19 mouse cellular contexts compared by ENCODE assay signal in genomic region chr8:34664429-34664828, GRCm38 (mm10).
DNase-seq lines count a peak whose midpoint lies in the region; ATAC-seq and TF ChIP-seq lines count a peak whose summit lies in the region.
"Had no signal": no experiment of that assay in that cellular context is flagged by ENCODE, and none has a peak within 500 bp of the region (broad histone marks: within the 10 kb centered on the region; RNA-seq: fewer than 3 reads in every experiment).

No protein-coding gene starts in this region.

- H3K4me1 ChIP-seq in midbrain, embryonic 11.5 days (ENCODE audit: control insufficient read depth, insufficient read depth, low read length): no peaks in the 10 kb centered on the region
- H3K4me1 ChIP-seq in midbrain, embryonic 15.5 days: no peaks in the 10 kb centered on the region
- H3K4me1 ChIP-seq in stomach, postnatal 0 days (replicated peaks; ENCODE audit: control insufficient read depth, insufficient read depth): no peaks in the 10 kb centered on the region

- H3K27me3 ChIP-seq in midbrain, embryonic 11.5 days (ENCODE audit: control insufficient read depth, insufficient read depth, low read length): no peaks in the 10 kb centered on the region
- H3K27me3 ChIP-seq in midbrain, embryonic 15.5 days (replicated peaks): no peaks in the 10 kb centered on the region
- H3K27me3 ChIP-seq in stomach, postnatal 0 days (ENCODE audit: control insufficient read depth, insufficient read depth, low read length): no peaks in the 10 kb centered on the region
- H3K27me3 ChIP-seq: CH12.LX, Patski had no signal

- H3K9ac ChIP-seq in midbrain, embryonic 11.5 days (ENCODE audit: low read length): no peak overlapping the region
- no peak overlapping the region for H3K9ac ChIP-seq in midbrain, embryonic 15.5 days
- no peak overlapping the region for H3K9ac ChIP-seq in stomach, postnatal 0 days (ENCODE audit: low read length)

- WGBS in midbrain, embryonic 11.5 days: 82% methylated on average over 4 of the region's 4 CpGs
- 83% methylated on average over 4 of the region's 4 CpGs for WGBS in midbrain, embryonic 15.5 days
- 53% methylated on average over 4 of the region's 4 CpGs for WGBS in stomach, postnatal 0 days

- no peak for TF ChIP-seq EP300 in stomach, postnatal 0 days (optimal IDR thresholded peaks at IDR 0.05)

- TF ChIP-seq CTCF in stomach, postnatal 0 days (IDR thresholded peaks at IDR 0.05; ENCODE audit: low read depth): no peak
- TF ChIP-seq CTCF in layer of hippocampus, adult 2 months (conservative IDR thresholded peaks at IDR 0.05): no peak

- H3K4me3 ChIP-seq in midbrain, embryonic 11.5 days (ENCODE audit: low read depth, low read length): no peak overlapping the region
- no peak overlapping the region for H3K4me3 ChIP-seq in midbrain, embryonic 15.5 days
- no peak overlapping the region for H3K4me3 ChIP-seq in stomach, postnatal 0 days (ENCODE audit: low read depth, low read length)
- H3K4me3 ChIP-seq in layer of hippocampus, adult 2 months: no peak overlapping the region

- peak; percentile 75 for DNase-seq in midbrain, embryonic 11.5 days (ENCODE audit: low spot score, missing footprints)
- no peak for DNase-seq in stomach, postnatal 0 days (ENCODE audit: low spot score)
- no peak for DNase-seq in layer of hippocampus, adult 2 months (ENCODE audit: low spot score in 2 of 2)
- DNase-seq: adrenal gland, adult 2 months; adrenal gland, adult 8-10 months; adrenal gland, postnatal 10 days; adrenal gland, postnatal 14 days; adrenal gland, postnatal 25 days; adrenal gland, postnatal 36 days; B cell, adult 2 months; cerebellum, adult 11 months; cerebellum, adult 11-12 months; cerebellum, adult 18-20 months had no signal

- H3K9me3 ChIP-seq in midbrain, embryonic 11.5 days (ENCODE audit: control insufficient read depth, low read length): no peaks in the 10 kb centered on the region
- H3K9me3 ChIP-seq in midbrain, embryonic 15.5 days: no peaks in the 10 kb centered on the region
- H3K9me3 ChIP-seq in stomach, postnatal 0 days (ENCODE audit: control insufficient read depth, low read length): no peaks in the 10 kb centered on the region

- H3K36me3 ChIP-seq in midbrain, embryonic 11.5 days (ENCODE audit: control insufficient read depth, insufficient read depth, low read length): no peaks in the 10 kb centered on the region
- H3K36me3 ChIP-seq in midbrain, embryonic 15.5 days (replicated peaks): no peaks in the 10 kb centered on the region
- no peaks in the 10 kb centered on the region for H3K36me3 ChIP-seq in stomach, postnatal 0 days (ENCODE audit: control insufficient read depth, insufficient read depth, low read length)
- H3K36me3 ChIP-seq: G1E had no signal

- no peak overlapping the region for H3K27ac ChIP-seq in midbrain, embryonic 11.5 days (ENCODE audit: low read depth, low read length)
- H3K27ac ChIP-seq in midbrain, embryonic 15.5 days: no peak overlapping the region
- no peak overlapping the region for H3K27ac ChIP-seq in stomach, postnatal 0 days (replicated peaks)
- no peak overlapping the region for H3K27ac ChIP-seq in layer of hippocampus, adult 2 months

- H3K4me2 ChIP-seq in midbrain, embryonic 11.5 days: no peak overlapping the region
- no peak overlapping the region for H3K4me2 ChIP-seq in midbrain, embryonic 15.5 days
- no peak overlapping the region for H3K4me2 ChIP-seq in stomach, postnatal 0 days (replicated peaks; ENCODE audit: low read depth)

- ATAC-seq in midbrain, embryonic 11.5 days (ENCODE audit: low FRiP score): no peak
- no peak for ATAC-seq in midbrain, embryonic 15.5 days (replicated peaks)
- peak; percentile 57; the same call in 1 of the 2 replicates for ATAC-seq in stomach, postnatal 0 days (ENCODE audit: low FRiP score, low TSS enrichment)
- ATAC-seq: activated CD4-positive, CD25-positive, alpha-beta regulatory T cell, adult 4 months; CD4-positive, CD25-positive, alpha-beta regulatory T cell, adult 4 months; Patski had no signal
